Mouse (Mus musculus): Measurements from ENCODE around the gene Gm44973.

The Gm44973 gene

GRCm38 (mm10) chr7:5044981-5045380 lies 29.7 kb downstream of the Gm44973 start:
- ATAC-seq (ENCODE audit: insufficient number of reproducible peaks, low FRiP score, low TSS enrichment), result no peak

- no peak for ATAC-seq (ENCODE audit: insufficient number of reproducible peaks, low FRiP score, low TSS enrichment)
These were observed 30.8 kb downstream of the Gm44973 start for GRCm38 (mm10) chr7:5046112-5046511.

GRCm38 (mm10) chr7:5047313-5047712 lies 32.0 kb downstream of the Gm44973 start:
- ATAC-seq (ENCODE audit: insufficient number of reproducible peaks, low FRiP score, low TSS enrichment), result no peak

- peak; percentile 61; the same call in 1 of the 2 replicates for ATAC-seq (ENCODE audit: insufficient number of reproducible peaks, low FRiP score, low TSS enrichment)
These were observed 36.2 kb downstream of the Gm44973 start, which contains the start of gene Zfp580 for GRCm38 (mm10) chr7:5051193-5052192. TSS of gene Zfp580 (plus strand) at chr7:5051538.

DNA sequence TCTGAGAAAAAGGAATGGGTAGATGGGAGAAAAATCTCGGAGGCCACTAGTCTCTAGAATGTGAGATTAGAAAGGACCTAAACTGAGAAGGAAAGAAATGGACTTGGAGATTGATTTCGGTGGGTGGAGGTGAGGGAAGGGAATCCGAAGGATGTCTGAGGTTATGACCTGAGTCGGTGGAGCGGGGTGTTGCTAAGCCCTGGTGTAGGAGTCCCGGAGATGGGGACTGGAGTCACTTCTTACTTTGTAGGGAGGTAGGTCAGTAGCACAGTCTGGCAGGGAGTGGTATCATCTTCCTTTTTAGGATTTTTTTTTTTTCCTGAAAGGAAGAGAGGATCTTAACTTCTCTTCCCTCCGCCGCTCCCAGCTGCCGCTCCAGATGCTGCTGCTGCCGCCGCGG lies 37.1 kb downstream of the Gm44973 start:
- no peak for ATAC-seq (ENCODE audit: insufficient number of reproducible peaks, low FRiP score, low TSS enrichment)

DNA sequence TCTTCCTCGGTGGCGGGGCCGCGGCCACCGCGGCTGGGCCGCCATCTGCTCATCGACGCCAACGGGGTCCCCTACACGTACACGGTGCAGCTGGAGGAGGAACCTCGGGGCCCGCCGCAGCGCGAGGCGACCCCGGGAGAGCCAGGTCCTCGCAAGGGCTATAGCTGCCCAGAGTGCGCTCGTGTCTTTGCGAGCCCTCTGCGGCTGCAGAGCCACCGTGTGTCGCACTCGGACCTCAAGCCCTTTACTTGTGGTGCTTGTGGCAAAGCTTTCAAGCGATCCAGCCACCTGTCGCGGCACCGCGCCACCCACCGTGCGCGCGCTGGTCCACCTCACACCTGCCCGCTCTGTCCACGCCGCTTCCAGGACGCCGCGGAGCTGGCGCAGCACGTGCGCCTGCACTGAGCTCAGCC lies 37.6 kb downstream of the Gm44973 start:
- no peak for ATAC-seq (ENCODE audit: insufficient number of reproducible peaks, low FRiP score, low TSS enrichment)

DNA sequence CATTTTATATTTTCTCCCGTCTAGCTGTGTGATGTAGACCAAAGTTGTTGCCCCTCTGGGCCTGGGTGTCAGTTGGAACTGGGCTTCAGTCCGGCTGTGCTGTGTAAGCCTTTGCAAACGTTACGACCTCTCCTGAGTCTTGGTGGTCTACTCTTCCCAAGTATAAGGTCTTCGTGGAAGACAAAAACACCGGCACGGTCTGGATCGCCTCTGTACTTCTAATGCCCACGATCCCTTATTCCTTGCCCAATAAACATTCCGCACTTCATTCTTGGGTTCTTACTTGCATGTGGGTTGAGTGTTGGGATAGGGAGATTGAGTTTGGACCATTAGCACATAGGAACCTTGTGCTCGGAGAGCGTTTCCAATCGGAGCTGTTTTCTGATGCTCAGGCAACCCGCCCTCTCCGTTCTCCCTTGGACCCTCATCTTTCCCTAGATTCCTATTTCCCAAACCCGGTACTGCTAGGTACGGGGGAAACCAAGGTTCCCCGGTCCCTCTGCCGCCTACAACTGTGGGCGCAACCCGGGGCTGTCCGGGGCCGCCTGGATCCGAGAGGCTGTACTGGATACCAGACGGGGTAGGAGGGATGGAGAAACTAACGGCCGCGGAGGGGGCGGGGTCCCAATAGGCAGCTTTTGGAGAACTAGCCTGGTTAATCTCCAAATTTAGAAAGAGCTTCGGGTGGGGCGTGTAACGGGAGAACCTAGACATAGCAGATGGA lies 38.3 kb downstream of the Gm44973 start:
- no peak for ATAC-seq (ENCODE audit: insufficient number of reproducible peaks, low FRiP score, low TSS enrichment)

- no peak for ATAC-seq (ENCODE audit: insufficient number of reproducible peaks, low FRiP score, low TSS enrichment)
These were observed 41.5 kb downstream of the Gm44973 start for GRCm38 (mm10) chr7:5056651-5057263.

GRCm38 (mm10) chr7:5057381-5057780 lies 42.1 kb downstream of the Gm44973 start:
- no peak for ATAC-seq (ENCODE audit: insufficient number of reproducible peaks, low FRiP score, low TSS enrichment)

GRCm38 (mm10) chr7:5057804-5058203 lies 42.5 kb downstream of the Gm44973 start:
- no peak for ATAC-seq (ENCODE audit: insufficient number of reproducible peaks, low FRiP score, low TSS enrichment)

GRCm38 (mm10) chr7:5058631-5059030 lies 43.3 kb downstream of the Gm44973 start:
- no peak for ATAC-seq (ENCODE audit: insufficient number of reproducible peaks, low FRiP score, low TSS enrichment)

DNA sequence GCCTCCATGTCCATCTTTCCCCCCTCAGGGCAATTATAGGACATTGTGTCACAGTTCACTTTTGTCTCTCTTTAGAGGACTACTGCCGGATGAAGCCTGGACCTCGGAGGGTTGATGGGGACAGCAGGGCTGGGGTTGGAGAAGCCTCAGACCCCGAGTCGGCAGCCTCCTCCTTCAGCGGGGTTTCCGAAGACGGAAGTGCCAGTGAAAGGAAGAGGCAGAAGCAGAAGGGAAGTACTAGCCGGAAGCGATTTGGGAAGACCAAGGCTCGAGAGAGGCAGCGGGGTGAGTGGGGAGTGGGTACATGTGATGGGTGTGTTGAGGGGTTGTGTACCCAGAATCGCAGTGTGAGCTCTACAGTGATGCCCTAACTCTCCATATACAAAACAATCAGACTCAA lies 44.1 kb downstream of the Gm44973 start:
- no peak for ATAC-seq (ENCODE audit: insufficient number of reproducible peaks, low FRiP score, low TSS enrichment)

DNA sequence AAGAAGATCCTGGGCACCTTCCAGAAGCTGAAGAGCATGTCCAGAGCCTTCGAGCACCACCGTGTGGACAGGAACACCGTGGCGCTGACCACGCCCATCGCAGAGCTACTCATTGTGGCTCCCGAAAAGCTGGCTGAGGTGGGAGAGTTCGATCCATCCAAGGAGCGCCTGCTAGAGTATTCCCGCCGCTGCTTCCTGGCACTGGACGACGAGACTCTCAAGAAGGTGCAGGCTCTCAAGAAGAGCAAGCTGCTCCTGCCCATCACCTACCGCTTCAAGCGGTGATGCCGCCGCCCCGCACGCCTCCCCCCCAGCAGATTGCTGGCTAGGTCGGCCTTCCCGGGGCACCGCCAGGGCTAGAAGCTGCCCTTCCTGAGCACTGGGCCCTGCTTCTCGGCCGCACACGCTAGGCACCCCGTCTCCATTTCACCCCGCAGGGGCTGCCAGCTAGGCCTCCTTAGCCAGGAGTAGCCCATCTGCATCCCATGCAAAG lies 45.0 kb downstream of the Gm44973 start:
- peak; percentile 38; the same call in 1 of the 2 replicates for ATAC-seq (ENCODE audit: insufficient number of reproducible peaks, low FRiP score, low TSS enrichment)

- peak; percentile 65 for ATAC-seq (ENCODE audit: insufficient number of reproducible peaks, low FRiP score, low TSS enrichment)
These were observed 45.9 kb downstream of the Gm44973 start for GRCm38 (mm10) chr7:5060944-5061773.

DNA sequence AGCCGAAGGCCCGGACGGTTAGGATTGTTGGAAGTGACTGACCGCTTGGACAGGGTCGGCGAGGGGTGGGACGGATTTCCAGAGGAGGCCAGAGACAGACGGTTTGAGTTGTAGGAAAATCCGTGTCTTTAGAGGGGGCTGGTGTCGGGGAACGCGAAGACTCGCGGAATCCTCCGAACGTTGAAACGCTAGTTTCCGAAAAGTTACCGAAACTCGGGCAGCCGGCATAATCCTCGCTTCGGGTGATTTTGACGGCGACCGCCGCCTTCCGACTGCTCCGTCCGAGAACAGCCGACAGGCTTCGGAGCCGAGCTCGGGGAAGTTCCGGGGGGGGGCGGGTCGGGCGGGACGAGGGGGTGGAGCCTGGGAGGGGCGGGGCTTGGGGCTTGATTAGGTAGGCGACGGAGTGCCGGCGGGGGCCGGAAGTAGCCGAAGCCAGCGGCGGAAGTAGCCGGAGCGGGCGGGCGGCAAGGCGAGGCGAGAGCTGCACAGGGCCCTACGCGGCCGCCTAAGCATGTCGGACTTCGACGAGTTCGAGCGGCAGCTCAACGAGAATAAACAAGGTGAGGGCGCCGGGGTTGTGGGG lies 46.6 kb downstream of the Gm44973 start, which contains the start of gene U2af2:
Gene U2af2, plus strand, starts transcription at position 370 of the 586 bp plus-strand sequence.
- peak; percentile 19; the same call in 1 of the 2 replicates for ATAC-seq (ENCODE audit: insufficient number of reproducible peaks, low FRiP score, low TSS enrichment)

DNA sequence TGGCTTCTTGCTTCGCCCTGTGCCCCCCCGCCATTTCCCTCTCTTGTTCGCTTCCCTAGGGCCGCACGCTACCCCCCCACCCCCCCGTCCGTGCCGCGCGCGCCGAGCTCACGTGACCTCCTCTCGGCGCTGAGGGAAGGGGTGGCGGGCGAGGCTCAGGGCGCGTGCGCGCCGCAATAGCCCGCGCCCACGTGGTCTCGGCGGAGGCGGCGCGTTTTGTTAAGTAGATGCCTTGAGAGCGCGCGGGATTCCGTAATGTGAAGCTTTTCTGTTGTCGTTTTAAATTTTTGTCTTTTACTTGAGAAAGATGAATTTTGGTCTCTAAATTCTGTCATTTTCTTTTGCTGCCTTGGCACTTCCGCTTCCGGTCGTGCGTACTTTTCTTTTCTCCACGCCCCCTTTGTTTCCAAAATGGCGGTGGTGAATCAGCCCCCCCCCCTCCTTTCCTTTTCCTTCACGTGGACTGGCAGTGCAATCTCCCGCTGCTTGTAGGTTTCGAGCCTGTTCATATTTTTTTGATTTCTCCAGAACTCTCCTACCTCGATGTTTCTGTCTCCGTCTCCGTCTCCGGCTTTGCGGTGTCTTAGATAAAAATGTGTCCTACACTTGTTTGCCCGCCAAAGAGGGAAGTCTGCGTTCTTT lies 47.2 kb downstream of the Gm44973 start:
- ATAC-seq (ENCODE audit: insufficient number of reproducible peaks, low FRiP score, low TSS enrichment), result no peak

DNA sequence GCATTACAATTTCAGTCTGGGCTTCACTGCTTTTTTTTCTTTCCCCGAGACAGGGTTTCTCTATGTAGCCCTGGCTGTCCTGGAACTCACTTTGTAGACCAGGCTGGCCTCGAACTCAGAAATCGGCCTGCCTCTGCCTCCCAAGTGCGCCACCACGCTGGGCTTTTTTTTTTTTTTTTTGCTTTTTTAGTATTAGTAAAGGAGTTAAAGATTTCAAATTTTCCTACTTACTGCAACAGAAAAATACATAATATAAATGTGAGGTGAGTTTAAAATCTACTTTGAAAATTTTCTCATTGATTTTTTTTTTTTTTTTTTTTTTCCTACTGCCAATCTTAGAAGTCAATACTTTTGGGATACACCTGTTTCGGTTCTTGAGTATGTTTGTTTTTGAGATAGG lies 49.6 kb downstream of the Gm44973 start:
- no peak for ATAC-seq (ENCODE audit: insufficient number of reproducible peaks, low FRiP score, low TSS enrichment)

- no peak for ATAC-seq (ENCODE audit: insufficient number of reproducible peaks, low FRiP score, low TSS enrichment)
These were observed 58.3 kb downstream of the Gm44973 start for GRCm38 (mm10) chr7:5073586-5073985.

DNA sequence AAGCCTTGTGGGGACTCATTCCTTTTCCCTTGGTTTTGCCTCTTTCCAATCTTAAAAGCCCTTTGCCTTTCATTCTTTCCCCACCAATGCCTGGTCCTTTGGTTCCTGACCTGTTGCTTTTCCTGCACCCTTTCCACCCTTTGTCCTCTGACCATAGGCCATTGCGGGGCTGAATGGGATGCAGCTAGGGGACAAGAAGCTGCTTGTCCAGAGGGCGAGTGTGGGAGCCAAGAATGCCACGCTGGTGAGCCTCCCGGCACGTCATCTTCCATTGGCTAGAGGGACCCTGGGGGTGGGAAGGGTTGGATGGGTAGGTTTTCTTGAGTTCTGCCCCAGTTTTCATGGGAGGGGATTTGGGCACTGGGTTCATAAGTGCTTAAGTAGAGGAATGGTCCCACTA lies 59.7 kb downstream of the Gm44973 start:
- no peak for ATAC-seq (ENCODE audit: insufficient number of reproducible peaks, low FRiP score, low TSS enrichment)

Measured in cerebellum, adult (tissue).